Mouse (Mus musculus) liver, adult 2 months (tissue): ENCODE results near the gene Nkiras1.

Source experiments
- CTCF ChIP-seq: fragments of 200-500 bp; IDR thresholded peaks from 2 replicates; pipeline ENCODE4 v1.5.1; 2011; ENCODE audit warnings: low read depth, low read length, control low read depth
- POLR2A ChIP-seq: fragments of 200-500 bp; IDR thresholded peaks from 2 replicates; pipeline ENCODE4 v1.6.1; 2011; ENCODE audit warnings: low read length, control low read depth; ENCODE audit not compliant: insufficient read depth; ENCODE audit errors: extremely low read depth

- TF ChIP-seq POLR2A (no peak), CTCF (peak; percentile 53)
Observed at GRCm38 (mm10) chr14:18284581-18284980, 13.6 kb downstream of the Nkiras1 start.
